Mouse (Mus musculus) liver, embryonic 16.5 days (tissue): ENCODE results near the gene Rhpn2. TPM values are rescaled to one million over a fixed set of nuclear protein-coding genes. Genes with fewer than 3 reads are reported as not detected.
A peak's percentile ranks its signal among the peaks of the same experiment; 100 is the strongest.
"Not testable (repeated sequence)": the region's sequence is repeated elsewhere in the genome, so short reads cannot be mapped to it uniquely, and the experiment has no call there.

Experiments used
- ATAC-seq: fragments of 200-750 bp; cut with Nextera tagmentation; 2 replicates; pipeline ENCODE4 v1.8.0; 2017; ENCODE audit warnings: low read depth, mild to moderate bottlenecking, moderate number of reproducible peaks, moderate library complexity
- H3K27ac ChIP-seq: fragments of 300-500 bp; sonication (generic); 2 replicates; pipeline ENCODE4 v1.5.1; 2014; ENCODE audit warnings: mild to moderate bottlenecking, low read length
- H3K27me3 ChIP-seq: fragments of 300-500 bp; sonication (generic); 2 replicates; pipeline ENCODE4 v1.6.1; 2014; ENCODE audit warnings: low read depth, low read length, mixed read lengths; ENCODE audit not compliant: control insufficient read depth, insufficient read depth
- H3K36me3 ChIP-seq: fragments of 300-500 bp; sonication (generic); 2 replicates; pipeline ENCODE4 v1.6.1; 2014; ENCODE audit warnings: mild to moderate bottlenecking; ENCODE audit not compliant: control insufficient read depth, insufficient read depth
- H3K4me1 ChIP-seq: fragments of 300-500 bp; sonication (generic); 2 replicates; pipeline ENCODE4 v1.6.1; 2014; ENCODE audit warnings: low read depth, low read length, mixed read lengths; ENCODE audit not compliant: control insufficient read depth
- H3K4me2 ChIP-seq: fragments of 300-500 bp; sonication (generic); 2 replicates; pipeline ENCODE4 v1.6.1; 2014; ENCODE audit warnings: low read depth, low read length, mixed read lengths
- H3K4me3 ChIP-seq: fragments of 300-500 bp; sonication (generic); 2 replicates; pipeline ENCODE4 v1.5.1; 2014; ENCODE audit warnings: low read depth, mild to moderate bottlenecking, low read length
- H3K9ac ChIP-seq: fragments of 300-500 bp; sonication (generic); 2 replicates; pipeline ENCODE4 v1.6.1; 2014; ENCODE audit warnings: low read depth, low read length
- H3K9me3 ChIP-seq: fragments of 300-500 bp; sonication (generic); replicated peaks from 2 replicates; pipeline ENCODE4 v1.6.1; 2016; ENCODE audit warnings: low read length; ENCODE audit not compliant: control insufficient read depth
- WGBS: fragments of 180-500 bp; shearing (Covaris S2); extraction: QIAGEN DNeasy Blood & Tissue Kit; methylation state at CpG from one replicate; pipeline ENCODE4 v1.1.7; 2014; ENCODE audit not compliant: insufficient replicate concordance; 5-methylcytosine and 5-hydroxymethylcytosine counted together
- polyA plus RNA-seq: library from polyadenylated mRNA; unstranded; fragments of >200 nt; fragmentation: Nextera tagmentation; extraction: Ambion mirVana; gene quantifications from 2 replicates; pipeline ENCODE4 v1.2.1, GENCODE M21; 2015

Rhpn2 gene
- polyA plus RNA-seq, 1 experiment from 2014 or later = 7.1 TPM

DNA sequence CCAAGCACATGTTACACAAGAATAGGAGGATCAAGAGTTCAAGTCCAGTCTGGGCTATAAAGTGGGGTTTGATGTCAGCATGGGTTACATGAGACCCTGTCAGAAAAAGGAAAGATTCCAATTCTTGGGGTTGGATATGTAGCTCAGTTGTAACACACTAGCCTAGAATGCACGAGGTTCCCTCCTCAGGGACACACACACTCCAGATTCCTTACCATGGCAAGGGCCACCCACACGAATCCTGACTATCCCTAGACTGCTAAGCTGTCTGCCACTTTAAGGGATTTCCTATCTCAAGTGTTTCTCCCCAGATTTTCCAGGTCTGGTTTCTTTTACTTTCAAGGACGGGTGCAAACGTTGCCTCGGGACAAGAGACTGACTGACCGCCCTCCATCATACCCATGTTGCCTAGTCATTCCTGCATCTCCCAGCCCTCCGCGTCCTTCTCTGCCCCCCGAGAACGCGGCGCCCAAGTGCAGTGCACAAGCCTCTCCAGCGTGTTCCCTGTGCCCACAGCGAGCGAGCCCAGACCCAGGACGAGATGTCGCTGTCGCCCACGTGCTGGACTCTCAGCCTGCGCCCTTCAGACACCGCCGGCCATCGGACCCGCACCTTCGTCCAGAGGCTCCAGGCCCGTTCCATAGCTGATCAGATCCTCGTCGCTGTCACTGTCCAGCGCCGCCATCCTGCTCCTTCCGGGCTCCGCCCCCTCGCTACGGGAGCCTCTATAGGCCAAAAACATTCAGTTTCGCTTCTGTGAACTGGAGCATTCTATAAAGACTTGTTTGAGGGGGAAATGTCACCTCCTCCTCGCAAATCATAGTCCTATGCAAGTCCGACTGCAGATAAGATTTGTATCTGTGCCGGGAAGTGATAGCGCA, 16.0 kb upstream of the Rhpn2 start, which contains the start of gene Gpatch1:
Gene Gpatch1, minus strand, starts transcription at position 712 of the 881 bp plus-strand sequence.
- ATAC-seq = peak; percentile 88
- Histone ChIP-seq H3K4me3 (peak within 1 kb of the TSS; percentile 88), H3K9ac (peak within 1 kb of the TSS; percentile 86), H3K27me3 (no peaks in the 10 kb centered on the region), H3K4me2 (peak within 1 kb of the TSS; percentile 76), H3K9me3 (no peaks in the 10 kb centered on the region), H3K27ac (peak within 1 kb of the TSS; percentile 41; the same call in 1 of the 2 replicates), H3K4me1 (peaks cover 14% of the 10 kb centered on the region), H3K36me3 (no peaks in the 10 kb centered on the region)
- under 1% methylated on average over 39 of the region's 39 CpGs for WGBS

DNA sequence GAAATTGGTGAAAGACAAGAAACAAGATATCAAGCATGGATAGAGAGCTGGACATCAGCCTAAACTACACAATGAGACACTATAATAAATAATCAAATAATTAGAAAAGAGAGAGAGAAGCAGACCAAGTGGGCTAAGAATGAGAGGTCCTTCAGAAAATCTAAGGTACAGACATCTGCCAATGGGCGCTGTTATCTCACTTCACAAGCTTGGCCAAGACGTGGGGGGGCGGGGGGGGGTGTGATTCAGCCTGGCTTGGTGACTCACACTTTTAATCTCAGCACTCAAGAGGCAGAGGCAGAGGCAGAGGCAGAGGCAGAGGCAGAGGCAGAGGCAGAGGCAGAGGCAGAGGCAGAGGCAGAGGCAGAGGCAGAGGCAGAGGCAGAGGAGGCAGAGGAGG, 14.7 kb upstream of the Rhpn2 start:
- 29% methylated on average over 3 of the region's 3 CpGs for WGBS

DNA sequence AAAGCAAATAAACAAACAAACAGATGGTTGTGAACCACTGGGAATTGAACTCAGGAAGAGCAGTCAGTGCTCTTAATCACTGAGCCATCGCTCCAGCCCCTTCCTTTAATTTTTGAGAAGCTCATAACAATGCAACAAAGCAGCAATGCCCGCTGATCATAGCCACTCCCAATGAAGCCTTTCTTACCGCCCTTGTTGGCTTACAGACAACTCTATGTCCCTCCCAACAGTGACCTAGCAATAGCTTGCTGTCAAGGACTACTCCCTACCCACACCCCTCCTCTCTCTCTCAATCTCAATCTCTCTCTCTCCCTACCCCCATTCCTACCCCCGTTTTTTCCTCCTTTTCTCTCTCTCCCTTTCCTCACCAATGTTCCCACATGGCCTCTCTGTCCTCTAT, 14.2 kb upstream of the Rhpn2 start:
- Histone ChIP-seq H3K4me1 (peaks cover 14% of the 10 kb centered on the region), H3K36me3 (no peaks in the 10 kb centered on the region), H3K9me3 (no peaks in the 10 kb centered on the region), H3K9ac (no peak overlapping the region), H3K27ac (no peak overlapping the region), H3K27me3 (0 out of 2 replicates have a peak, but pooled peaks cover 3% of the 10 kb centered on the region), H3K4me2 (no peak overlapping the region), H3K4me3 (no peak overlapping the region)
- WGBS = 56% methylated on average over 4 of the region's 4 CpGs
- ATAC-seq = no peak

More for the DNA sequence above, 14.7 kb upstream of the Rhpn2 start:
- H3K9me3 ChIP-seq, H3K27ac ChIP-seq, H3K4me2 ChIP-seq, H3K27me3 ChIP-seq, H3K4me3 ChIP-seq, ATAC-seq, H3K36me3 ChIP-seq, H3K9ac ChIP-seq: not testable (repeated sequence)
- peaks cover 14% of the 10 kb centered on the region for H3K4me1 ChIP-seq

DNA sequence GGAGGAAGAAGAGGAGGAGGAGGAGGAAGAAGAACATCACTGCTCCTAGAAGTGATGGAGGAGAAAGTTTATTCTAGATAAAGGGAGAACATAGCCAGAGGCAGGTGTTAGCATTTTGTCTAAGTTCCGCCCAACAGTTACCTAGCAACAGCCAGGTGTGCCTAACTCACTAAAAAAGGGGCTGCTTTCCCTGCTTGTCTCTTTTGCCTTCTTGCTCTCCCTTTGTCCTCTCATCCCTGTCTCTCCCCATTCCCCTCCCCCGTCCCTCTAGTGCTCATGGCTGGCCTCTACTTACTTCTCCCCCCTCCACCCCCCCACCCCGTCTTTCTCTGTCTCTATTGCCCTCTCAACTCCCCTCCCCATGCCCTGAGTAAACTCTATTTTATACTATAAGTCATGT, 11.8 kb upstream of the Rhpn2 start:
- Histone ChIP-seq H3K9me3 (no peaks in the 10 kb centered on the region), H3K4me2 (no peak overlapping the region), H3K9ac (no peak overlapping the region), H3K4me1 (peaks cover 13% of the 10 kb centered on the region), H3K27ac (no peak overlapping the region), H3K4me3 (no peak overlapping the region), H3K27me3 (peaks cover 3% of the 10 kb centered on the region; the same call in 1 of the 2 replicates), H3K36me3 (no peaks in the 10 kb centered on the region)
- ATAC-seq = no peak
- WGBS = 59% methylated on average over 3 of the region's 3 CpGs

DNA sequence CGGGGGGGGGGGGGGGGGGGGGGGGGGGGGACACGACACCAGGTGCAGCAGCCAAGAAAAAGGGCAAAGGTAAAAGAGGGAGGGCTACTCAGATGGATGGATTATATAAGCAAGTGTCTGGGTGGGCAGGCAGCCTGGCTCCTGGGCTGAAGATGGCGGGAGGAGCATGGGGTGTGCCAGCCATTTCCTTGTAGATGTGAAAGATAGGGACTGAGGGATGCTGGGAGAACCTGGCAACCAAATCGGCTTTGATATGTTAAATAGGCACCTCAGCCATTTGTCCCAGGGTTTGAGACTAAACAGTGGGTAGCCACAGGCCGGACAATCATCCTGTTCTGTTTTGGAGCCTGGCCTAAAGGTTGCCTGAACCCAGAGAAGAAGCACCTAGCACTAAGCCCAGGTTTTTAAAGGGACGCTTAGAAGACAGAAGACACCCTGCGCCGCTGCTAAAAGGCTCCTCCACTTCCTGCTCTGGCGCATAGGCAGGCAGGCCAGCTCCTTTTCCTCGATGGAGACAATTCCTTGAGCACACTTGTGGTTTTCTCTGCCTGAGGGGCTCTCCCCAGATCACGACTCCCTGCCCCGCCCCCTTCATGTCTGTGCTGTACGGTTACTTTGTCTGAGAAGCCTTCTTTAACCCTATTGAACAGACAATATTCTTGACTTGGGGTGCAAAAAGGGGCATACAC, 11.1 kb upstream of the Rhpn2 start:
- Histone ChIP-seq H3K27ac (no peak overlapping the region), H3K4me2 (no peak overlapping the region), H3K4me3 (no peak overlapping the region), H3K36me3 (no peaks in the 10 kb centered on the region), H3K4me1 (peaks cover 8% of the 10 kb centered on the region), H3K9ac (no peak overlapping the region), H3K27me3 (peaks cover 3% of the 10 kb centered on the region; the same call in 1 of the 2 replicates), H3K9me3 (no peaks in the 10 kb centered on the region)
- no peak for ATAC-seq
- 8% methylated on average over 11 of the region's 13 CpGs for WGBS

DNA sequence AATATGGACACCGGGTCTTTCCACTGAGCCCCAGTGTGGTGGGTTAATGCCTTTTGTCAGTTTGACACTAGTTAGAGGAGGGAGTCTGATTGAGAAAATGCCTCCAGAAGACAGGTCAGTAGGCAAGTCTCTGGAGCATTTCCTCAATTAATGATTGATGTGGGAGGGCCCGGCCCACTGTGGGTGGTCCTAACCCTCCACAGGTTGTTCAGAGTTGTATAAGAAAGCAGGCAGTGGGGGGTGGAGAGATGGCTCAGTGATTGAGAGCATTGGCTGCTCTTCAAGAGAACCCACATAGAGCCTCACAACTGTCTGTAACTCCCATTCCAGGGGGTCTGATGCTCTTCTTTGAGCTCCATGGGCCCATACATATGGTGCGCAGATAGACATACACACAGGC, 2.4 kb upstream of the Rhpn2 start:
- Histone ChIP-seq H3K9me3 (no peaks in the 10 kb centered on the region), H3K4me3 (no peak overlapping the region), H3K27me3 (peaks cover 41% of the 10 kb centered on the region), H3K36me3 (no peaks in the 10 kb centered on the region), H3K9ac (no peak overlapping the region), H3K27ac (no peak overlapping the region), H3K4me2 (no peak overlapping the region), H3K4me1 (peaks cover 16% of the 10 kb centered on the region)
- WGBS = 52% methylated on average over 3 of the region's 3 CpGs
- ATAC-seq = no peak

DNA sequence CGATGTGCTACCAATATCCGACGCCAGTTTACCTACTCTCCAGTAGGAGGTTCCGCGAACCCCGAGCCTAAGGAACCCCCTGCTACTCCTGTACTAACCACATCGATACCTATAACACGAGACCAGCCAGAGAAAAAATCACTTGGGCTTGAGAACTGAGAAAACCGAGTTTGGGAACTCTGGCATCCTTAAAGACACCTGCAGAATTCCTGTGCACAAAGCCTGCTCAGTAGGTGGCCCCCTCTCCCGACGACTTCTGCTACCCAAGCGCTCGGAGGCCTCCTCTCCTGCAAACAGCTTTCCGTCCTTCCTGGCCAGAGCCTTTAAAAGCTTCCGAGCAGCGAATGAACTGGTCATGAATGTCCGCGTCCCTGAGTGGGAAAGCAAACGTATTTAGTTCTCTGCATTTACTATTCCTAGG, 729 bp upstream of the Rhpn2 start:
- no peak for ATAC-seq
- under 1% methylated on average over 19 of the region's 19 CpGs for WGBS
- Histone ChIP-seq H3K4me3 (peak overlapping the region; percentile 67), H3K4me2 (peak overlapping the region; percentile 95), H3K27me3 (peaks cover 43% of the 10 kb centered on the region), H3K4me1 (peaks cover 16% of the 10 kb centered on the region), H3K9ac (peak overlapping the region; percentile 8; the same call in 1 of the 2 replicates), H3K36me3 (no peaks in the 10 kb centered on the region), H3K9me3 (no peaks in the 10 kb centered on the region), H3K27ac (no peak overlapping the region)

DNA sequence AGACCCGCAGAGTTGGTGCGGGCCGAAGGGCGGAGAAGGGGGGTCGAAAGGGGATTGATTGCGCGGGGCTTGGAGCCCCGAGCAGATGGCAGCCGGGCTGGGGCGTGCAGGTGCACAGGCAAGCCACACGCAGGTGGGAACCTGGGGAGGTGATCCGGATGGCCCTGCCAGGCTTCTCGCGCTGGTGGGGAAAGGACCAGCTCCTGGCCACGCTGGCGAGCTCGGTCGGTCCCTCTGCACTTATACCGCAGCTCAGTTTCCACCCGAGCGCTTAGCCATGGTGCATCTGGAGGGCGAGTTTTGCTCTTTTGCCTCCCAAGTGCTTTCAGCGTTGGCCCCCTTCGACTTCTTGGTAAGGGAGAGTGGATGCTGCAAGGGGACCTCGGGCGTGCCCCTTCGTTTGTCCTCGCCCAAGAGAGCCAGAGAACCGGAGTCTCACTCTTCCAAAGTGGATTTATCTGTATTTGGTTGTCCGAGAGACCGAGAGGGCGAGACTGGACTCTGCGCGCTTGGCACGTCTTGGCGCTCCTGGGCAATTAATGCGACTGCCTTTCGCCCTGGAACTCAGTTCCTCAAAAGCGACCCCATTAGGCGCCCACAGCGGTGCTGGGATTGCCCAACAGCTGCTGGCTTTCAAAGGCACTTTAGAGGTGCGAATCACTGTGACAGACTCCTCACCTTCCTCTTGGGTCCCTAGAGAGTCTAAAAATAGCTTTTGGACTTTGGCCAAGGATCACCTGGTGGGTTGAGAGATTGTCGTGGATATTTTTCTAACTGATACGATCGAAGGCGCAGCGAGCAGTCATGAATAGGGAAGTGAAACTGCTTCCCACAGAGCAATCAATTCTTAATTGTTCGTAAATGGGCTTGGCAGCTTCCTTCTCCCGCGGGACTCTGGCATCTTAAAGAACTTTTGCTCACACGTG, 820 bp downstream of the Rhpn2 start:
- ATAC-seq = 0 out of 2 replicates have a peak, but pooled peaks have one; percentile 1
- Histone ChIP-seq H3K27ac (peak overlapping the region; percentile 50), H3K9me3 (no peaks in the 10 kb centered on the region), H3K36me3 (no peaks in the 10 kb centered on the region), H3K27me3 (peaks cover 43% of the 10 kb centered on the region), H3K4me1 (peaks cover 16% of the 10 kb centered on the region), H3K4me2 (peak overlapping the region; percentile 95), H3K9ac (peak overlapping the region; percentile 63), H3K4me3 (peak overlapping the region; percentile 67)
- 1% methylated on average over 50 of the region's 51 CpGs for WGBS
